Comparison of ENCODE assay signal across 22 mouse cellular contexts in genomic region chr13:37763800-37764407, GRCm38 (mm10). TPM values are rescaled to one million over a fixed set of nuclear protein-coding genes. Genes with fewer than 3 reads are reported as not detected.
A peak's percentile ranks its signal among the peaks of the same experiment; 100 is the strongest.
DNase-seq lines count a peak whose midpoint lies in the region; ATAC-seq and TF ChIP-seq lines count a peak whose summit lies in the region.
"Had no signal": no experiment of that assay in that cellular context is flagged by ENCODE, and none has a peak within 500 bp of the region (broad histone marks: within the 10 kb centered on the region; RNA-seq: fewer than 3 reads in every experiment).

No protein-coding gene starts in this region.

- no peaks in the 10 kb centered on the region for H3K9me3 ChIP-seq in hindbrain, embryonic 16.5 days (ENCODE audit: control insufficient read depth, low read length)
- H3K9me3 ChIP-seq in hindbrain, embryonic 13.5 days: 0 out of 2 replicates have a peak, but pooled peaks cover 7% of the 10 kb centered on the region
- H3K9me3 ChIP-seq: forebrain, embryonic 15.5 days; heart, embryonic 15.5 days had no signal

- intact Hi-C loops in heart, adult 2 months (cut with DNase I): loop anchor here (10.0 kb wide), 1 partner anchor 109 kb away; no protein-coding TSS in a partner anchor

- 63% methylated on average over 9 of the region's 9 CpGs for WGBS in hindbrain, embryonic 16.5 days
- 66% methylated on average over 9 of the region's 9 CpGs for whole genome bisulfite sequencing in hindbrain, embryonic 13.5 days
- WGBS in heart, adult 2 months: 61% methylated on average over 9 of the region's 9 CpGs

- no peaks in the 10 kb centered on the region for H3K79me2 ChIP-seq in heart, adult 2 months (replicated peaks; ENCODE audit: control insufficient read depth, insufficient read depth, low read length)

- H3K9ac ChIP-seq in hindbrain, embryonic 16.5 days (ENCODE audit: low read depth, low read length): no peak overlapping the region
- no peak overlapping the region for H3K9ac ChIP-seq in hindbrain, embryonic 13.5 days
- H3K9ac ChIP-seq in heart, adult 2 months (ENCODE audit: low read depth, low read length): no peak overlapping the region
- H3K9ac ChIP-seq: forebrain, embryonic 15.5 days; heart, embryonic 15.5 days had no signal

- DNase-seq in cerebellum, postnatal 10 days: peak; percentile 33
- DNase-seq in brain, embryonic 14.5 days (ENCODE audit: low read depth): peak; percentile 54
- peak; percentile 39 for DNase-seq in retina, postnatal 7 days (ENCODE audit: low read depth, low spot score)
- DNase-seq in heart, adult 2 months: no peak
- DNase-seq: adrenal gland, adult 8-10 months; adrenal gland, postnatal 36 days; B cell, adult 2 months; cerebellum, adult 18-20 months; cerebellum, adult 9-11 months; gastrocnemius, postnatal 10 days; heart, adult 18-20 months; heart, postnatal 14 days; kidney, adult 11 months had no signal

- TF ChIP-seq EP300 in heart, adult 2 months (IDR thresholded peaks at IDR 0.05; ENCODE audit: insufficient read depth, low read depth, low read length): no peak

- no peak for TF ChIP-seq POLR2A in brain, embryonic 14.5 days (IDR thresholded peaks at IDR 0.05; ENCODE audit: borderline replicate concordance, extremely low read depth, insufficient read depth, insufficient read length, poor library complexity, severe bottlenecking)
- TF ChIP-seq POLR2A in heart, adult 2 months (IDR thresholded peaks at IDR 0.05; ENCODE audit: insufficient read depth, low read depth, low read length): no peak

- H3K36me3 ChIP-seq in hindbrain, embryonic 16.5 days (ENCODE audit: control insufficient read depth, insufficient read depth, low read length): no peaks in the 10 kb centered on the region
- no peaks in the 10 kb centered on the region for H3K36me3 ChIP-seq in hindbrain, embryonic 13.5 days
- peaks cover 2% of the 10 kb centered on the region; the same call in 1 of the 2 replicates for H3K36me3 ChIP-seq in heart, adult 2 months (ENCODE audit: control insufficient read depth, insufficient read depth, low read length)
- H3K36me3 ChIP-seq: embryonic facial prominence, embryonic 10.5 days; forebrain, embryonic 15.5 days; G1E; heart, embryonic 15.5 days had no signal

- peaks cover 5% of the 10 kb centered on the region for H3K4me1 ChIP-seq in hindbrain, embryonic 16.5 days (ENCODE audit: control insufficient read depth, insufficient read depth, low read depth, low read length)
- peaks cover 16% of the 10 kb centered on the region for H3K4me1 ChIP-seq in hindbrain, embryonic 13.5 days (replicated peaks)
- peaks cover 3% of the 10 kb centered on the region for H3K4me1 ChIP-seq in heart, adult 2 months (ENCODE audit: control insufficient read depth, insufficient read depth, low read length)

- TF ChIP-seq CTCF in brain, embryonic 14.5 days (IDR thresholded peaks at IDR 0.05; ENCODE audit: borderline replicate concordance, extremely low read depth, insufficient read depth, insufficient read length): no peak
- TF ChIP-seq CTCF in heart, adult 2 months (IDR thresholded peaks at IDR 0.05): no peak

- H3K4me3 ChIP-seq in hindbrain, embryonic 16.5 days (ENCODE audit: low read length): no peak overlapping the region
- no peak overlapping the region for H3K4me3 ChIP-seq in hindbrain, embryonic 13.5 days
- no peak overlapping the region for H3K4me3 ChIP-seq in heart, adult 2 months
- H3K4me3 ChIP-seq: embryonic facial prominence, embryonic 10.5 days; forebrain, embryonic 15.5 days; heart, embryonic 15.5 days had no signal

- no peak overlapping the region; the same call in 1 of the 2 replicates for H3K27ac ChIP-seq in hindbrain, embryonic 16.5 days (ENCODE audit: low read depth, low read length)
- H3K27ac ChIP-seq in hindbrain, embryonic 13.5 days: no peak overlapping the region
- no peak overlapping the region for H3K27ac ChIP-seq in heart, adult 2 months
- H3K27ac ChIP-seq: embryonic facial prominence, embryonic 10.5 days; forebrain, embryonic 15.5 days; heart, embryonic 15.5 days had no signal

- ATAC-seq in cerebellum, adult (ENCODE audit: insufficient number of reproducible peaks, low FRiP score, low TSS enrichment): no peak
- ATAC-seq in hindbrain, embryonic 16.5 days: peak; percentile 65; the same call in 1 of the 2 replicates
- ATAC-seq in hindbrain, embryonic 13.5 days (ENCODE audit: low FRiP score): no peak
- ATAC-seq: CD4-positive, CD25-positive, alpha-beta regulatory T cell, adult 4 months; forebrain, embryonic 15.5 days had no signal

- H3K27me3 ChIP-seq in hindbrain, embryonic 16.5 days (replicated peaks; ENCODE audit: control insufficient read depth, insufficient read depth, low read length): no peaks in the 10 kb centered on the region
- peaks cover 38% of the 10 kb centered on the region for H3K27me3 ChIP-seq in hindbrain, embryonic 13.5 days
- H3K27me3 ChIP-seq in heart, adult 2 months (ENCODE audit: control insufficient read depth, insufficient read depth, low read length): no peaks in the 10 kb centered on the region
- H3K27me3 ChIP-seq: heart, embryonic 15.5 days had no signal

- H3K4me2 ChIP-seq in hindbrain, embryonic 16.5 days (ENCODE audit: low read length): no peak overlapping the region
- H3K4me2 ChIP-seq in hindbrain, embryonic 13.5 days: no peak overlapping the region
- H3K4me2 ChIP-seq: forebrain, embryonic 15.5 days; heart, embryonic 11.5 days; heart, embryonic 15.5 days had no signal

RNA-seq across cellular contexts. Expression of gene Rreb1, which starts 14.3 kb away (rescaled TPM):
- polyA plus RNA-seq in hindbrain, embryonic 16.5 days (2015; fragmentation: Nextera tagmentation; extraction: Ambion mirVana): 2.0 and 3.9 TPM in 2 replicates
- 2.5 and 3.2 TPM in 2 replicates for polyA plus RNA-seq in hindbrain, embryonic 13.5 days (2015; fragmentation: Nextera tagmentation; extraction: Ambion mirVana)
- 5.2 and 8.0 TPM in 2 replicates for polyA plus RNA-seq in brain, embryonic 14.5 days (2012; rRNA removed)
- total RNA-seq in heart, adult 2 months (2021): 10 to 100 TPM; 34.3 to 57.5 TPM
- 12.8 and 16.4 TPM in 2 replicates for polyA plus RNA-seq in heart, adult 2 months (2012; rRNA removed)

Comparison
In these comparisons a context has a peak if more than half of its experiments do, and no peak if none do; other contexts are left out.
1. DNase-seq: peak in cerebellum, postnatal 10 days (2 of 2), brain, embryonic 14.5 days (single experiment) and retina, postnatal 7 days (single experiment); none in heart, adult 2 months (0 of 2).